Mouse (Mus musculus) midbrain, embryonic 14.5 days (tissue): Measurements from ENCODE around the gene Gja10. TPM values are rescaled to one million over a fixed set of nuclear protein-coding genes. Genes with fewer than 3 reads are reported as not detected.
A peak's percentile ranks its signal among the peaks of the same experiment; 100 is the strongest.

ENCODE experiments used
- ATAC-seq: fragments of 200-750 bp; cut with Nextera tagmentation; 2 replicates; pipeline ENCODE4 v1.8.0; 2017; ENCODE audit warnings: moderate number of reproducible peaks, moderate library complexity; ENCODE audit not compliant: low FRiP score, low TSS enrichment
- DNase-seq: peaks from one replicate; pipeline ENCODE4 v3.0.0-alpha.2; 2015
- H3K27ac ChIP-seq: fragments of 300-500 bp; sonication (generic); replicated peaks from 2 replicates; pipeline ENCODE4 v1.5.1; 2014; ENCODE audit warnings: mild to moderate bottlenecking, low read depth, low read length, moderate library complexity
- H3K27me3 ChIP-seq: fragments of 300-500 bp; sonication (generic); 2 replicates; pipeline ENCODE4 v1.6.1; 2014; ENCODE audit warnings: low read length, control low read depth, mixed read lengths; ENCODE audit not compliant: control insufficient read depth, insufficient read depth
- H3K36me3 ChIP-seq: fragments of 300-500 bp; sonication (generic); 2 replicates; pipeline ENCODE4 v1.6.1; 2014; ENCODE audit warnings: low read length, control low read depth; ENCODE audit not compliant: control insufficient read depth, insufficient read depth
- H3K4me1 ChIP-seq: fragments of 300-500 bp; sonication (generic); 2 replicates; pipeline ENCODE4 v1.6.1; 2014; ENCODE audit warnings: mild to moderate bottlenecking, antibody characterized with exemption, low read length, control low read depth; ENCODE audit not compliant: control insufficient read depth, insufficient read depth
- H3K4me2 ChIP-seq: fragments of 300-500 bp; sonication (generic); 2 replicates; pipeline ENCODE4 v1.6.1; 2014; ENCODE audit warnings: mild to moderate bottlenecking, low read length, moderate library complexity
- H3K4me3 ChIP-seq: fragments of 300-500 bp; sonication (generic); replicated peaks from 2 replicates; pipeline ENCODE4 v1.5.1; 2014; ENCODE audit warnings: low read depth, low read length
- H3K9ac ChIP-seq: fragments of 300-500 bp; sonication (generic); replicated peaks from 2 replicates; pipeline ENCODE4 v1.6.1; 2014; ENCODE audit warnings: mild to moderate bottlenecking, low read length, moderate library complexity
- H3K9me3 ChIP-seq: fragments of 300-500 bp; sonication (generic); 2 replicates; pipeline ENCODE4 v1.6.1; 2016; ENCODE audit warnings: low read length, control low read depth, mixed read lengths; ENCODE audit not compliant: control insufficient read depth
- WGBS: fragments of 180-500 bp; shearing (Covaris S2); extraction: QIAGEN DNeasy Blood & Tissue Kit; methylation state at CpG from one replicate; pipeline ENCODE4 v1.1.7; 2014; 5-methylcytosine and 5-hydroxymethylcytosine counted together
- polyA plus RNA-seq: library from polyadenylated mRNA; unstranded; fragments of >200 nt; fragmentation: Nextera tagmentation; extraction: Ambion mirVana; gene quantifications from 2 replicates; pipeline ENCODE4 v1.2.1, GENCODE M21; 2014

The Gja10 gene
- polyA plus RNA-seq, 1 experiment from 2014 or later = 0.14 TPM

DNA sequence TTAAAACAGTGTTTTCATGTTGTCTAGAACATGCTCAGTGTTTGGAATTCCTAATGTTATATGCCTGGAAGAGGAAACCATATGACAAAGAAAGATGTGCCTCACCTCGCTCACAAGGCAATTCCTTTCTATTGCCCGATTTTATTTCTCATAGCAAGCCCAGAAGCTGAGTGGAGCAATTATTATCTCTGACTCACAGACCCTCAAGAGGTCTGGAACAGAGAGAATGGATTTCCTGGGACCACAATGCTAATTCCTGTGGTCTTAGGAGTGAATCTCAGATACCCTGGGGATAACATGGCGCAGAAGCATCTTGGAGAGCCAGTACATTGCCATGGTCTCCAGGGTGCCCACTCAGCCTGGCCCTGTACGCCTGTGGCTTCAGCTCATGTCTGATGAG is 33.5 kb downstream of the Gja10 start:
- H3K36me3 ChIP-seq = no peaks in the 10 kb centered on the region
- no peak overlapping the region for H3K9ac ChIP-seq
- ATAC-seq (no peak), DNase-seq (no peak)
- no peak overlapping the region for H3K4me2 ChIP-seq
- peaks cover 23% of the 10 kb centered on the region for H3K4me1 ChIP-seq
- no peak overlapping the region for H3K4me3 ChIP-seq
- H3K27me3 ChIP-seq = no peaks in the 10 kb centered on the region
- H3K27ac ChIP-seq = 0 out of 2 replicates have a peak overlapping the region, but pooled peaks have one; percentile 38
- WGBS = 66% methylated on average over 4 of the region's 4 CpGs
- no peaks in the 10 kb centered on the region for H3K9me3 ChIP-seq

- no peak overlapping the region for H3K4me3 ChIP-seq
- H3K9ac ChIP-seq = no peak overlapping the region
- no peaks in the 10 kb centered on the region for H3K9me3 ChIP-seq
- no peak for ATAC-seq
- H3K27me3 ChIP-seq = no peaks in the 10 kb centered on the region
- no peak overlapping the region for H3K4me2 ChIP-seq
- H3K4me1 ChIP-seq = peaks cover 29% of the 10 kb centered on the region
- WGBS = 91% methylated on average over 8 of the region's 8 CpGs
- no peak for DNase-seq
- no peak overlapping the region for H3K27ac ChIP-seq
- H3K36me3 ChIP-seq = peaks cover 12% of the 10 kb centered on the region
Observed at GRCm38 (mm10) chr4:32564918-32565317, 37.6 kb downstream of the Gja10 start.

- no peak for ATAC-seq
- 91% methylated on average over 7 of the region's 7 CpGs for WGBS
Observed at GRCm38 (mm10) chr4:32564416-32564815, 38.1 kb downstream of the Gja10 start.

DNA sequence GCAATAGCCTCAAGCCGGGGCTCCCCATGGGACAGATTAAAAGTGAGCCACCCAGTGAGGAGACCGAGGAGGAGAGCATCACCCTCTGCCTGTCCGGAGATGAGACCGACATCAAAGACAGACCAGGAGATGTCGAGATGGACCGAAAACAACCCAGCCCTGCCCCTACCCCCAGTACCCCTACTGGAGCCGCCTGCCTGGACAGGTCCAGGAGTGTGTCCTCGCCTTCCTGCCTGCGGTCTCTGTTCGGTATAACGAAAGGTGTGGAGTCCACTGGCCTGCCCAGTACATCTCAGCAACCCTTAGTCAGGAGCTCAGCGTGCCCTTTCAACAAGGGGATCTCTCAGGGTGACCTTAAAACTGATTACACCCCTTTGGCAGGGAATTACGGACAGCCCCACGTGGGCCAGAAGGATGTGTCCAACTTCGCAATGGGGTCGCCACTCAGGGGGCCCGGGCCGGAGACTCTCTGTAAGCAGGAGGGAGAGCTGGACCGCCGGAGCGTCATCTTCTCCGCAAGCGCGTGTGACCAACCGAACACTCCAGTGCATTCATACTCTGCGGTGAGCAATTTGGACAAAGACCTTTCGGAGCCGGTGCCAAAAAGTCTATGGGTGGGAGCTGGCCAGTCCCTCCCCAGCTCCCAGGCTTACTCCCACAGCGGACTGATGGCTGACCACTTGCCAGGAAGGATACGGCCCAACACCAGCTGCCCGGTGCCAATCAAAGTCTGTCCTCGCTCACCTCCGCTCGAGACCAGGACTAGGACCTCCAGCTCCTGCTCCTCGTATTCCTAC is 40.0 kb downstream of the Gja10 start:
- Histone ChIP-seq H3K4me2 (no peak overlapping the region), H3K27me3 (no peaks in the 10 kb centered on the region), H3K27ac (peak overlapping the region; percentile 82), H3K4me3 (no peak overlapping the region), H3K9ac (no peak overlapping the region; the same call in 1 of the 2 replicates), H3K9me3 (no peaks in the 10 kb centered on the region), H3K36me3 (peaks cover 12% of the 10 kb centered on the region), H3K4me1 (peaks cover 20% of the 10 kb centered on the region)
- ATAC-seq (no peak), DNase-seq (no peak)
- WGBS = 95% methylated on average over 35 of the region's 35 CpGs

More at GRCm38 (mm10) chr4:32564416-32564815, 38.1 kb downstream of the Gja10 start:
- no peak overlapping the region for H3K27ac ChIP-seq
- peaks cover 12% of the 10 kb centered on the region for H3K36me3 ChIP-seq
- DNase-seq = no peak
- H3K9me3 ChIP-seq = no peaks in the 10 kb centered on the region
- no peak overlapping the region for H3K9ac ChIP-seq
- no peak overlapping the region for H3K4me3 ChIP-seq
- no peaks in the 10 kb centered on the region for H3K27me3 ChIP-seq
- no peak overlapping the region for H3K4me2 ChIP-seq
- H3K4me1 ChIP-seq = peaks cover 24% of the 10 kb centered on the region

DNA sequence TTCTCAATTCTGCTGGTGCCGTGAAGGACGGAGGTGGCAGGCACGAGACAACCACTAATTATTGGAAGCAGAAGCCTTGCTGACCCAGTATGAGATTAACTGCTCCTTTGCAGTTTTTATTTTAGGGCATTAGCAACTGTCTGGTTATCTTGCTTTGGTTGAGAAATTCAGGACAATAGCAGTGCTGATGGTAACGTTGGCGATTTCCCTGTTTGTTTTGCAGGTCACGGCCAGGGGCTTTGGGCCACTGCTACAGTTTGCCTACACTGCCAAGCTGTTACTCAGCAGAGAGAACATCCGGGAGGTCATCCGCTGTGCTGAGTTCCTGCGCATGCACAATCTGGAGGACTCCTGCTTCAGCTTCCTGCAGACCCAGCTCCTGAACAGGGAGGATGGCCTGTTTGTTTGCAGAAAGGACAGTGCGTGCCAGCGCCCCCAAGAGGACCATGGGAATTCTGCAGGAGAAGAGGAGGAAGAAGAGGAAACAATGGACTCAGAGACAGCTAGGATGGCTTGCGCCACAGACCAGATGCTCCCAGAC is 40.9 kb downstream of the Gja10 start:
- Histone ChIP-seq H3K4me3 (no peak overlapping the region), H3K9me3 (no peaks in the 10 kb centered on the region), H3K36me3 (peaks cover 12% of the 10 kb centered on the region), H3K4me2 (peak overlapping the region; percentile 30), H3K9ac (no peak overlapping the region; the same call in 1 of the 2 replicates), H3K27me3 (no peaks in the 10 kb centered on the region), H3K4me1 (peaks cover 20% of the 10 kb centered on the region), H3K27ac (peak overlapping the region; percentile 82)
- WGBS = 38% methylated on average over 12 of the region's 12 CpGs
- peak; percentile 68; the same call in 1 of the 2 replicates for ATAC-seq
- peak; percentile 69 for DNase-seq

DNA sequence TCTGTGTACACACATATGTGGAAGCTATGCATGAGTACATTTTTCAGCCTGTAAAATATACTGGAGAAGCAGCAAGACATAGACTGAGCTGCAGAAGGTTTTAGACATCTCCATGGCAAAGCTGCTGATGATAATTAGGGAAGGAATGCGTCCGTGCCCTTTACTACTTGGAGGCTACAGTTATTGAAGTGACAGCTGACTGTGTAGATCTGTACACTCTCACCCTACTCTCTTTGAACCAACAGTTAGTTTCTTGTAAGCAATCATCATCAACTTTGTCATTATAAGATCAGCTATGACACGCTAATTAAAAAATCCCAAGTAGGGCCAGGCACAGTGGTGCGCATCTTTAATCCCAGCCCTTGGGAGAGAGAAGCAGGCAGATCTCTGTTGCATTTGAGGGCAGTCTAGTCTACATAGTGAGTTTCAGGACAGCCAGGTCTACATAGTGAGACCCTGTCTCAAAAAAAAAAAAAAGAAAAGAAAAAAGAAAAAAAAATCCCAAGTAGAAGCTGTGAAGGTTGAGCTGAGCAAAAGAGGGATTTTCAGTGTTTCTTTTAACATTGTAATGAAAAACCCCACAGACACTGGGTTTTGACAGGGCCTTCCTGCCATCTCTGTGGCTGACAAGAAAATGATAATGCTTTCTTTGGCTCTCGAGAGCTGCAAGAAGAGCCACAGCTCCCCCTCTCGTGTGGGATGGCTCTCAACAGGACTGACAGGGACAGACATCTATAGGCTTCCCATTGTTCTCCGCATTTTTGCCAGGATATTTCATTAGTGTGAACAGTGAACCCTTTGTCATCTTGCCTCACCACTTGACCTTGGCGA is 41.6 kb downstream of the Gja10 start:
- WGBS = 31% methylated on average over 8 of the region's 8 CpGs
- Histone ChIP-seq H3K27me3 (no peaks in the 10 kb centered on the region), H3K4me3 (no peak overlapping the region), H3K4me2 (peak overlapping the region; percentile 30), H3K4me1 (peaks cover 20% of the 10 kb centered on the region), H3K9ac (no peak overlapping the region; the same call in 1 of the 2 replicates), H3K36me3 (peaks cover 12% of the 10 kb centered on the region), H3K9me3 (no peaks in the 10 kb centered on the region), H3K27ac (peak overlapping the region; percentile 82)
- ATAC-seq = peak; percentile 75
- peak; percentile 81 for DNase-seq

GRCm38 (mm10) chr4:32560246-32560645 is 42.3 kb downstream of the Gja10 start:
- H3K27me3 ChIP-seq = no peaks in the 10 kb centered on the region
- peaks cover 12% of the 10 kb centered on the region for H3K36me3 ChIP-seq
- peak; percentile 15; the same call in 1 of the 2 replicates for ATAC-seq
- no peak overlapping the region for H3K4me2 ChIP-seq
- peaks cover 20% of the 10 kb centered on the region for H3K4me1 ChIP-seq
- peak overlapping the region; percentile 82 for H3K27ac ChIP-seq
- DNase-seq = peak; percentile 61
- no peak overlapping the region for H3K4me3 ChIP-seq
- no peak overlapping the region for H3K9ac ChIP-seq
- no peaks in the 10 kb centered on the region for H3K9me3 ChIP-seq
- 46% methylated on average over 6 of the region's 6 CpGs for WGBS

DNA sequence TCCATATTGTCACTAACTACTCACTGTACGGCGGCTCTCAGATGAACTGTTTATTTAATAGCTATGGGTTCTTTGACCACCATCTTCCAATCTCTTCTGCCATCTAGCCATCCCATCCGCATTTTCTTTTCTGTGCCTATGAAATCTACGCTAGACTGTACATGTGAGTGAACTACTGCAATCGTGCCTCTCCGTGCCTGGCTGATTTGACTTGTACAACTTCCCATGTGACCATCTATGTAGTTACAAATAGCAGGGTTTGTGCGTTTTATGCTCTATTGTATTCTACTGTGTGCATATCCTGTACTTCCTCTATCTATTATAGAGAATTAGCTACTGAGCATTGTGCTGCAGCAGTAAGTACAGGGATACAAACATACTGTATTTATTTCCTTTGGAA is 47.1 kb downstream of the Gja10 start:
- H3K27ac ChIP-seq = no peak overlapping the region
- ATAC-seq = no peak
- H3K4me1 ChIP-seq = peaks cover 5% of the 10 kb centered on the region
- no peaks in the 10 kb centered on the region for H3K36me3 ChIP-seq
- no peak overlapping the region for H3K9ac ChIP-seq
- H3K4me2 ChIP-seq = no peak overlapping the region
- 91% methylated on average over 7 of the region's 7 CpGs for WGBS
- H3K4me3 ChIP-seq = no peak overlapping the region
- H3K9me3 ChIP-seq = no peaks in the 10 kb centered on the region
- no peaks in the 10 kb centered on the region for H3K27me3 ChIP-seq
- no peak for DNase-seq
